Mouse (Mus musculus) bone marrow, adult 2 months (tissue): ENCODE data around the gene Trabd2b.

Experiments
- CTCF ChIP-seq: fragments of 200-500 bp; IDR thresholded peaks from 2 replicates; pipeline ENCODE4 v1.5.1; 2011; ENCODE audit warnings: low read length, control low read depth; ENCODE audit not compliant: control insufficient read depth, insufficient read depth
- POLR2A ChIP-seq: fragments of 200-500 bp; IDR thresholded peaks from 2 replicates; pipeline ENCODE4 v1.6.1; 2011; ENCODE audit warnings: low read depth, mild to moderate bottlenecking, control low read depth, low read length, borderline replicate concordance; ENCODE audit not compliant: control insufficient read depth

GRCm38 (mm10) chr4:114495688-114496426, 89.3 kb downstream of the Trabd2b start:
- TF ChIP-seq CTCF = no peak
- TF ChIP-seq POLR2A = no peak
